Mouse (Mus musculus): ENCODE measurements around the gene Scrn2.

GRCm38 (mm10) chr11:97078751-97079150 lies 49.0 kb downstream of the Scrn2 start:
- TF ChIP-seq CTCF (IDR thresholded peaks at IDR 0.05; ENCODE audit: low read depth) = no peak
- no peak for TF ChIP-seq EP300 (IDR thresholded peaks at IDR 0.05; ENCODE audit: low read depth)

Measured in liver, postnatal 0 days (tissue).